Mouse (Mus musculus): Measurements from ENCODE around the gene Fmo6. TPM values are rescaled to one million over a fixed set of nuclear protein-coding genes. Genes with fewer than 3 reads are reported as not detected.

Gene Fmo6
- polyA plus RNA-seq, 1 experiment from 2014 or later: not detected

DNA sequence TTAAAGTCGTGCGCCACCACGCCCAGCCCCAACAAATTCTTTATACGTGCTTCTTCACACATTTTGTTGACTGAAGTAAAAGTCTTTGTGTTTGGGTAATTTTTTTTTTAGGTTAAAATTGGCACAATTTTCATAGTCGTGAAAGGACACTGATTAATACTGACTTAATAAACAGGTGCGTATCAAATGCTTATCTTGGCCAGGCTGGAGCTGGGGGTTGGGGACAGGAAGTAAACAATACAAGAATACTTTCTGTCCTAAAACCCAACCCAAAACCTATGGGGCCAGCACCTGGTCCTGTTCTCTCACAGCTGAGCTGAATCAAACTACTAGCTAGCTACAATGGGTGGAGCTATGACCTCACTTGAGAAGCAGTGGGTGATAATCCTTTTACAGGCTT is 44.3 kb downstream of the Fmo6 start:
- H3K27ac ChIP-seq (ENCODE audit: low read depth, low read length): no peak overlapping the region
- 94% methylated on average over 6 of the region's 6 CpGs for WGBS
- H3K4me2 ChIP-seq (ENCODE audit: low read length): no peak overlapping the region
- no peaks in the 10 kb centered on the region for H3K4me1 ChIP-seq (ENCODE audit: control insufficient read depth, insufficient read depth, low read length)
- ATAC-seq (no peak), DNase-seq (ENCODE audit: low spot score) (no peak)
- H3K9me3 ChIP-seq (replicated peaks; ENCODE audit: control insufficient read depth, low read length): no peaks in the 10 kb centered on the region
- H3K36me3 ChIP-seq (ENCODE audit: control insufficient read depth, insufficient read depth, low read length): no peaks in the 10 kb centered on the region
- H3K9ac ChIP-seq (ENCODE audit: low read length): no peak overlapping the region
- H3K4me3 ChIP-seq (ENCODE audit: low read depth, low read length): no peak overlapping the region
- no peaks in the 10 kb centered on the region for H3K27me3 ChIP-seq (replicated peaks; ENCODE audit: control insufficient read depth, insufficient read depth, low read length)

DNA sequence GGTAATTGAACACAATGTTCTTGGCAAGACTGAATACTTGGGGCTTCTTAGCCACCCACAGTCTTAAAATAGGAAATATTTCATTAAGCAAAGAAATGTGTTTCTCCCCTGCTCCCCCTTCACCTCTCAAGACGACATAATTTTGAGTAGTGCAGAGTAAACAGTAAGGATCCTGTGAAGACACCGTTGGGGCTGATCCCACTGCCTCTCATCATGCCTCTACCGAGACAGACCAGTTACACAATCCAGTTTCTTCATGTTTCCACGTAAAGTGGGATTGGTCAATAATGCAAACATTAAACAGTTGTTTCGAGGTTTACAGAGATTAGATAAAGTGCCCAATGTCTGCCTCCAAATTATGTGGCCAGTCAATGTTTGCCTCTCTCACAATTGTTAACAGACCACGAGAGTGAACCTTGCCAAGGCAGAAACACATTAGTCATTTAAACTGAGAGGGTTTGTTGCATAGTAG is 45.3 kb downstream of the Fmo6 start:
- Histone ChIP-seq H3K9ac (ENCODE audit: low read length) (no peak overlapping the region), H3K27me3 (replicated peaks; ENCODE audit: control insufficient read depth, insufficient read depth, low read length) (no peaks in the 10 kb centered on the region), H3K9me3 (replicated peaks; ENCODE audit: control insufficient read depth, low read length) (no peaks in the 10 kb centered on the region), H3K4me3 (ENCODE audit: low read depth, low read length) (no peak overlapping the region), H3K36me3 (ENCODE audit: control insufficient read depth, insufficient read depth, low read length) (no peaks in the 10 kb centered on the region), H3K4me2 (ENCODE audit: low read length) (no peak overlapping the region), H3K27ac (ENCODE audit: low read depth, low read length) (no peak overlapping the region), H3K4me1 (ENCODE audit: control insufficient read depth, insufficient read depth, low read length) (no peaks in the 10 kb centered on the region)
- 84% methylated on average over 6 of the region's 6 CpGs for WGBS
- no peak for DNase-seq (ENCODE audit: low spot score)
- no peak for ATAC-seq

DNA sequence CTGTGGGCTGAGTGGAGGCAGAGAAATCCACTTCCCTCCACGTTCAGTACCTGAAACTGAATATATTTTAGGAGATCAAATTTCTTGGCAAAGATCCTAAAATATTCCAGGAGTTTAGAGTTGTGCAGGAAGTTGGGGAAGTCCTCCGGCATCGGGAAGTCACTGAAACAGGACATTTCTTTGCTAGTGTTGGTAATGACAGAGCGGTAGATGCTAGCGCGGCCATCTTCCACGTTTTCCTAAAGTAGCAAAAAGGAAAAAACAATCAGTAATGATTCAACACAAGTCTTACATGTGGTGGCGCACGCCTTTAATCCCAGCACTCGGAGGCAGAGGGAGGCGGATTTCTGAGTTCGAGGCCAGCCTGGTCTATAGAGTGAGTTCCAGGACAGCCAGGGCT is 48.7 kb downstream of the Fmo6 start:
- ATAC-seq: no peak
- 93% methylated on average over 12 of the region's 12 CpGs for WGBS
- no peak overlapping the region for H3K9ac ChIP-seq (ENCODE audit: low read length)

DNA sequence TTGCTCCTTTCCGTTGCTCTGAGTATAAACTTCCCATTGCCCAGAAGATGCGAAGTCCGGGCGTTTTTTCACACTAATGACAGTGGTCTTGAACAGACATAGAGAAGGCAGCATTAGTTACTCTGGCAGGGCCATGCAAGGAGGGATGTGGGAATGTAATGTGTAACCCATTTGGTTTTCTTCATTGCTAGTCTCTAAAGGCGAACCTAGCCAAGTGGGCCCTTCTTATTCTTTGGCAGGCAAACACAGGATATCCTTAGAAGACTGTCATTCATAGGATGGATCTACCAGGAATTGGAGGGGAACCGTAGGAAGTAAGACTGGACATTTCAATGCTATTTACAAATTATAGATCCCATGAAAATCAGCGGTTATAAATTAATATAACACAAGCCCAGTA is 49.7 kb downstream of the Fmo6 start:
- Histone ChIP-seq H3K4me3 (ENCODE audit: low read depth, low read length) (no peak overlapping the region), H3K4me2 (ENCODE audit: low read length) (no peak overlapping the region), H3K36me3 (ENCODE audit: control insufficient read depth, insufficient read depth, low read length) (no peaks in the 10 kb centered on the region), H3K27ac (ENCODE audit: low read depth, low read length) (no peak overlapping the region), H3K9me3 (replicated peaks; ENCODE audit: control insufficient read depth, low read length) (no peaks in the 10 kb centered on the region), H3K9ac (ENCODE audit: low read length) (no peak overlapping the region), H3K4me1 (ENCODE audit: control insufficient read depth, insufficient read depth, low read length) (no peaks in the 10 kb centered on the region), H3K27me3 (replicated peaks; ENCODE audit: control insufficient read depth, insufficient read depth, low read length) (no peaks in the 10 kb centered on the region)
- ATAC-seq (no peak), DNase-seq (ENCODE audit: low spot score) (no peak)
- WGBS: 94% methylated on average over 7 of the region's 7 CpGs

More for the DNA sequence above, 48.7 kb downstream of the Fmo6 start:
- no peaks in the 10 kb centered on the region for H3K36me3 ChIP-seq (ENCODE audit: control insufficient read depth, insufficient read depth, low read length)
- no peak overlapping the region for H3K27ac ChIP-seq (ENCODE audit: low read depth, low read length)
- no peak overlapping the region for H3K4me3 ChIP-seq (ENCODE audit: low read depth, low read length)
- no peaks in the 10 kb centered on the region for H3K9me3 ChIP-seq (replicated peaks; ENCODE audit: control insufficient read depth, low read length)
- no peak for DNase-seq (ENCODE audit: low spot score)
- no peak overlapping the region for H3K4me2 ChIP-seq (ENCODE audit: low read length)
- no peaks in the 10 kb centered on the region for H3K27me3 ChIP-seq (replicated peaks; ENCODE audit: control insufficient read depth, insufficient read depth, low read length)
- no peaks in the 10 kb centered on the region for H3K4me1 ChIP-seq (ENCODE audit: control insufficient read depth, insufficient read depth, low read length)

DNA sequence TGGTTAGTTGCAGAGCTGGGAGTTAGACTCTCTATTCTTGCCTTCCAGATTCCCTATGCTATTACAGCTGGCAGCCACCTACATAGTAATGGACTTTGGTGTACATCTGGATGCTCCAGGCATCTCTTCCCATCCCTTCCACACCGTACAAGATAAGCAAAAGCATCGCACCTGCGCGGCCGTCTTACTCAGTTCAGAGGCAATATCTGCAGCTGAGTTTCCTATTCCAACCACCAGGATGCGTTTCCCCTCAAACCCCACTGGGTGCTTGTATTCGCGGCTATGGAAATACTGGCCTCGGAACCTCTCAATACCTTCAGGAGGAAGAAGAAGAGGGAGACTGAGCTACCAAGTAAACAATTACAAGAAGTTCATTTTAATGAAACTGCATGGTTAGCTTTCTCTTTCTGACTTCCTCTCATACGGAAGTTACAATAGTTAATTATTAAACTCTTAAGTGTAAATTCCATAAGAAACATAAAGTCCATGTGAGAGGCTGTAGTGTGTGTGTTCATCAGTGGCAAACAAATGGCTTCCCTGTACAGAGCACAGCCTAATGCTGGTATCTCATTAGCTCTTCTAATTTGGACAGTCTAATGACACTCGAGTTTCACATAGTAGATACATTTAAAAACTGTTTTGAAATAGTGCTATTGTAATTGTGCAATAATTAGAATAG is 51.0 kb downstream of the Fmo6 start:
- Histone ChIP-seq H3K4me1 (ENCODE audit: control insufficient read depth, insufficient read depth, low read length) (no peaks in the 10 kb centered on the region), H3K27ac (ENCODE audit: low read depth, low read length) (no peak overlapping the region), H3K36me3 (ENCODE audit: control insufficient read depth, insufficient read depth, low read length) (no peaks in the 10 kb centered on the region), H3K4me2 (ENCODE audit: low read length) (no peak overlapping the region), H3K4me3 (ENCODE audit: low read depth, low read length) (no peak overlapping the region), H3K9ac (ENCODE audit: low read length) (no peak overlapping the region), H3K9me3 (replicated peaks; ENCODE audit: control insufficient read depth, low read length) (no peaks in the 10 kb centered on the region), H3K27me3 (replicated peaks; ENCODE audit: control insufficient read depth, insufficient read depth, low read length) (no peaks in the 10 kb centered on the region)
- 89% methylated on average over 11 of the region's 11 CpGs for WGBS
- no peak for ATAC-seq
- no peak for DNase-seq (ENCODE audit: low spot score)

DNA sequence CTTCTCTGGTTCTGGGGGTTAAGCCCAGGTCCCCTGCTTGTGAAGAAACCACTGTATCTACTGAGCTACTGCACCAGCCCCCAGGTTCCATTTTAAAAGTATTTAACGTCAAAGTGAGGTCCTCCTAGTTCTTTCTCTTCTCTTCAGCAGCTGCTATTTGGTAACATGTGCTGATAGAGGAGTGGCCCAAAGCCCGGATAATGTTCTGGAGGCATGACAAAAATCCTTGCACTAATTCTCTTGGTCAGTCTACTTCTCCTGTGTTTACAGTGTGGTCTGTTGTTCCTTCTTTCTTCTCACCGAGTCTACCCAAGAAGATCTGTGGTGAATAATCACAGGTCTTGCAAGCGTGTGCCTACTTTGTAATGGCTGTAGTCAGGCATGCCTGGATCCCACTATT is 54.6 kb downstream of the Fmo6 start:
- Histone ChIP-seq H3K4me1 (ENCODE audit: control insufficient read depth, insufficient read depth, low read length) (no peaks in the 10 kb centered on the region), H3K27ac (ENCODE audit: low read depth, low read length) (no peak overlapping the region), H3K9ac (ENCODE audit: low read length) (no peak overlapping the region), H3K4me2 (ENCODE audit: low read length) (no peak overlapping the region), H3K9me3 (replicated peaks; ENCODE audit: control insufficient read depth, low read length) (no peaks in the 10 kb centered on the region), H3K4me3 (ENCODE audit: low read depth, low read length) (no peak overlapping the region), H3K36me3 (ENCODE audit: control insufficient read depth, insufficient read depth, low read length) (no peaks in the 10 kb centered on the region), H3K27me3 (replicated peaks; ENCODE audit: control insufficient read depth, insufficient read depth, low read length) (no peaks in the 10 kb centered on the region)
- 80% methylated on average over 4 of the region's 4 CpGs for WGBS
- DNase-seq (ENCODE audit: low spot score): no peak
- no peak for ATAC-seq

DNA sequence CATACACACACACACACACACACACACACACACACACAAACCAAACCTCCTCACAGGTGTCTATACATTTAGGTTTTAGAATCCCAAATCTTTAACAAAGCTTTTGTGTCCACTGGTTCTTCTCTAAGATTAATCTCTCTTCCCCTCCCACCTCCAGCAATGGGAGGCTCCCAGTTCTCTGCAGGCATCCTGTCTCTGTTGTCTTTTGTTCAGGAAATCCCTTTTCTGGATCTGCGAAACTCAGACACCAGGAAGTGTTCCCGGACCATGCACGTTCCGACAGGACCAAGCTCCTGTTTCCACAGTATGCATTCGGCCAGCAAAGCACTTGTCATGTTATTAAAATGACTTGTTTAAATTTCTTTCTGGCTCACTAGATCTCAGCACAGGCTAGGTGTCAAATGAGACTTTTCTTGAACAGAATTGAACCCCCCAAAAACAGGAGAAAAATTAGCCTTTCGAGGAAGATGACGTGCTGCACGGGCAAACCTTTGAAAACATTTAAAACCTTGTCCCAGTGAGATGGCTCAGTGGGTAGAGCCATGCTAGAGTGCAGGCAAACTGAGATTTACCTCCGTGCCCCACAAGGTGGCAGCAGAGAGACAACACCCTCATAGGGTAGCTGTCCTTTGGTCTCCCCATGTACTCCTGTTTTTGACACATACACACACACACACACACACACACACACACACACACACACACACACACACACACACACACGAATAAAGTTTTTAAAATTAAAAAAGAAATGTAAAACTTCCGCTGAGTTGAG is 57.5 kb downstream of the Fmo6 start:
- ATAC-seq (no peak), DNase-seq (ENCODE audit: low spot score) (no peak)
- Histone ChIP-seq H3K27ac (ENCODE audit: low read depth, low read length) (no peak overlapping the region), H3K4me2 (ENCODE audit: low read length) (no peak overlapping the region), H3K9ac (ENCODE audit: low read length) (no peak overlapping the region), H3K4me1 (ENCODE audit: control insufficient read depth, insufficient read depth, low read length) (no peaks in the 10 kb centered on the region), H3K9me3 (replicated peaks; ENCODE audit: control insufficient read depth, low read length) (no peaks in the 10 kb centered on the region), H3K4me3 (ENCODE audit: low read depth, low read length) (no peak overlapping the region), H3K36me3 (ENCODE audit: control insufficient read depth, insufficient read depth, low read length) (no peaks in the 10 kb centered on the region), H3K27me3 (replicated peaks; ENCODE audit: control insufficient read depth, insufficient read depth, low read length) (no peaks in the 10 kb centered on the region)
- WGBS: 66% methylated on average over 11 of the region's 11 CpGs

DNA sequence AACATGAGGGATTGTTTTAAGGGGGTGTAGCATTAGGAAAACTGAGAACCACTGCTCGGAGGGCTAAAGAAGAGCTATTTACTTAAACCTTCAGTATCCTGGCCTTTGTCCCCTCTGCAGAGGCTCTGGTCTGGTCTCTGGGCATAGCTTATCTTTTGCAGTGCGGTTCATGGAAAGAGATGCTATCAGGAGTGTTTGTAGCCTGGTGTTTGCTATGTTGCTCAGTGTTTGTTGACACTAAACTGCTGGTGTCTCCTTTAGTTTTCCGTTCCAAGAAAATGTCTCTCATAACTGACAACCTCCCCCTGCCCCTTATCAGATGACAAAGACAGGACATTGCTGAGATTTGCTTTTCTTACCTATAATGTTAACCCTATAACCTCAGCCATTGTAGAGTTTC is 62.2 kb downstream of the Fmo6 start:
- WGBS: 91% methylated on average over 3 of the region's 3 CpGs

DNA sequence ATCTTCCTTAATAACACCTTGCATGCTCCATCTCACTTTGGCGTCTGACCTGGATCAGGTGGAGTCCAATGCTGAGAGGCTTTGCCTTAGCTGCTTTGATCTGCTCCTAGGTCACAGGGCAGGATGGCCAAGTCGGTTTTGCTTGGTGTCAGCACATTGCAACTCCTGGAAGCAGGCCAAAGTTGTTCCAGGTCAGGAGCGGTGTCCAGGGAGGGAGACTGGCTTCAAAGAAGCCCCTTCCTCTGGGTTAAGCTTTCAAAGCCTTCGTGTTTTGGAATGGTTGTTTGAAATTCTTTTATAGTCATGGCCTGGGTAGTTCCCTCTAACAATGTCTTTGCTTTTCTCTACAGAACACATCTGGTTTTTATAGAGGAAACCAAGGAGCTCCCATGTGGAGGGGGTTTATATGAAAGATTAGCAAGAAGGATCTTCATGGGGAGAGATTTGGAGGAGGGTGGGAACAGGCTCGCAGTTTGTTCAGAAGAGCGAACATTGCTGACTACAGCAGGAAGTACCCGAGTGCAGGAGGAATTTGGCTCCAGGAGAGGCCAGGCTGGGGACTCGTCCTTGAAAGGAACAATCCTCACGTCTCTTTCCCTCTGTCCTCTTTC is 65.5 kb downstream of the Fmo6 start:
- Histone ChIP-seq H3K9me3 (replicated peaks; ENCODE audit: control insufficient read depth, low read length) (no peaks in the 10 kb centered on the region), H3K4me2 (ENCODE audit: low read length) (no peak overlapping the region), H3K9ac (ENCODE audit: low read length) (no peak overlapping the region), H3K4me1 (ENCODE audit: control insufficient read depth, insufficient read depth, low read length) (no peaks in the 10 kb centered on the region), H3K4me3 (ENCODE audit: low read depth, low read length) (no peak overlapping the region), H3K27ac (ENCODE audit: low read depth, low read length) (no peak overlapping the region), H3K36me3 (ENCODE audit: control insufficient read depth, insufficient read depth, low read length) (no peaks in the 10 kb centered on the region), H3K27me3 (replicated peaks; ENCODE audit: control insufficient read depth, insufficient read depth, low read length) (no peaks in the 10 kb centered on the region)
- DNase-seq (ENCODE audit: low spot score) (no peak), ATAC-seq (no peak)
- WGBS: 71% methylated on average over 9 of the region's 9 CpGs

More for the DNA sequence above, 62.2 kb downstream of the Fmo6 start:
- H3K4me2 ChIP-seq (ENCODE audit: low read length): no peak overlapping the region
- H3K4me3 ChIP-seq (ENCODE audit: low read depth, low read length): no peak overlapping the region
- no peak overlapping the region for H3K9ac ChIP-seq (ENCODE audit: low read length)
- DNase-seq (ENCODE audit: low spot score) (no peak), ATAC-seq (no peak)
- H3K9me3 ChIP-seq (replicated peaks; ENCODE audit: control insufficient read depth, low read length): no peaks in the 10 kb centered on the region
- H3K27ac ChIP-seq (ENCODE audit: low read depth, low read length): no peak overlapping the region
- H3K4me1 ChIP-seq (ENCODE audit: control insufficient read depth, insufficient read depth, low read length): no peaks in the 10 kb centered on the region
- H3K36me3 ChIP-seq (ENCODE audit: control insufficient read depth, insufficient read depth, low read length): no peaks in the 10 kb centered on the region
- no peaks in the 10 kb centered on the region for H3K27me3 ChIP-seq (replicated peaks; ENCODE audit: control insufficient read depth, insufficient read depth, low read length)
